Mouse (Mus musculus): ENCODE results near the gene Lin7a. TPM values are rescaled to one million over a fixed set of nuclear protein-coding genes. Genes with fewer than 3 reads are reported as not detected.
"Not testable (repeated sequence)": the region's sequence is repeated elsewhere in the genome, so short reads cannot be mapped to it uniquely, and the experiment has no call there.

Lin7a gene
- polyA plus RNA-seq, 1 experiment from 2014 or later = 1.2 TPM

- 56% methylated on average over 2 of the region's 2 CpGs for WGBS
- no peak for ATAC-seq (ENCODE audit: insufficient number of reproducible peaks, low FRiP score)
These were observed 33.2 kb upstream of the Lin7a start for GRCm38 (mm10) chr10:107238151-107238860.

DNA sequence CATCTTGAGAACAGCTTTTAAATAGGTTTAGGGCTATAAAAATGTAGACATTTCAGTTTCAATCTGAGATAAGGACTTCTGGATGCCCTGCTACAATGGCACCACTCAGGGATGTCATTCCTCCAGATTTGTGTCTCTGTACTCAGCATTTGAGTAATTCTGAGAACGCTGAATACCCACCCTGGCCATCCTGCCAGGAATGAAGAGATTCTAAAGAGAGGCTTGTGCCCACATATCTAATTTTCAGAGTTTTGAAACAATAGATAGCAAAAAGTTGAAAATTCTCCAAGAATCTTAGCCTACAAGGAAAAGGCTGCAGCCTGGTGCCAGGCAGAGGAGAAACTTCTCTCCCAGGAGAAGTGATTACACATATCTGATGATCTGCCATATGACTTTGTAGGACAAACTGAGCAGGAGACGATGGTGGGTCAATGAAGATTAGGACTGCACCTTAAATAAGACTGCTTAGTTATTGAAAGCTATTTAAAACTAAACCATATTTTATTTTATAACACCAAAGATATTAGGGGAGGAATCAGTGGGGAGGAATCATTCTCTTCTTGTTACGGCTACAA is 32.5 kb upstream of the Lin7a start:
- Histone ChIP-seq H3K4me2 (no peak overlapping the region), H3K9ac (no peak overlapping the region), H3K36me3 (no peaks in the 10 kb centered on the region), H3K9me3 (replicated peaks) (no peaks in the 10 kb centered on the region), H3K27me3 (replicated peaks) (no peaks in the 10 kb centered on the region), H3K27ac (ENCODE audit: poor library complexity, severe bottlenecking) (no peak overlapping the region), H3K4me1 (replicated peaks) (no peaks in the 10 kb centered on the region), H3K4me3 (no peak overlapping the region)
- 67% methylated on average over 3 of the region's 3 CpGs for WGBS
- no peak for ATAC-seq (ENCODE audit: insufficient number of reproducible peaks, low FRiP score)

More at GRCm38 (mm10) chr10:107238151-107238860, 33.2 kb upstream of the Lin7a start:
- no peaks in the 10 kb centered on the region for H3K27me3 ChIP-seq (replicated peaks)
- no peaks in the 10 kb centered on the region for H3K9me3 ChIP-seq (replicated peaks)
- no peak overlapping the region for H3K4me2 ChIP-seq
- no peak overlapping the region for H3K9ac ChIP-seq
- H3K36me3 ChIP-seq = no peaks in the 10 kb centered on the region
- H3K27ac ChIP-seq (ENCODE audit: poor library complexity, severe bottlenecking) = no peak overlapping the region
- H3K4me1 ChIP-seq (replicated peaks) = no peaks in the 10 kb centered on the region
- H3K4me3 ChIP-seq = no peak overlapping the region

- no peaks in the 10 kb centered on the region for H3K27me3 ChIP-seq (replicated peaks)
- no peaks in the 10 kb centered on the region for H3K4me1 ChIP-seq (replicated peaks)
- no peak overlapping the region for H3K4me2 ChIP-seq
- H3K9ac ChIP-seq = no peak overlapping the region
- WGBS = 59% methylated on average over 2 of the region's 2 CpGs
- no peak for ATAC-seq (ENCODE audit: insufficient number of reproducible peaks, low FRiP score)
- H3K36me3 ChIP-seq = no peaks in the 10 kb centered on the region
- no peaks in the 10 kb centered on the region for H3K9me3 ChIP-seq (replicated peaks)
- H3K27ac ChIP-seq (ENCODE audit: poor library complexity, severe bottlenecking) = no peak overlapping the region
- no peak overlapping the region for H3K4me3 ChIP-seq
These were observed 31.7 kb upstream of the Lin7a start for GRCm38 (mm10) chr10:107239651-107240330.

DNA sequence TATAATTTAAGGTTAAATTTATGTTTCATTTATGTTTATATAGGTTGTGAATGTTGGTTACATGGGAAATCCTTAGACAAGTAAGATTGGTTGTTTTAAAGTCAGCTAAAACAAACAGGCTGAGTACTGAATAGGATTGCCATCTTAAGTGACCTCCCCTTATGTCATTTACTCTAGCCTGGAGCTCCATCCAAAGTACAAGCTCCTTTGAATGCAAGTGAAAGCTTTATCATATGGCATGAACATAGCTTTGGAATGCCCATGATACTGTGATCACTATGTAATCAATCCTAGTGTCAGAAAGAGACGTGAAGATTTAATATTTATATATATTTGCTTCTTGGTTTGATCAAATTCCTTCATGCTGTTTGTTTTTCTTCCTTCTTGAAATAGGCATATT is 31.0 kb upstream of the Lin7a start:
- no peaks in the 10 kb centered on the region for H3K4me1 ChIP-seq (replicated peaks)
- no peak overlapping the region for H3K4me2 ChIP-seq
- H3K27ac ChIP-seq (ENCODE audit: poor library complexity, severe bottlenecking) = no peak overlapping the region
- no peak for ATAC-seq (ENCODE audit: insufficient number of reproducible peaks, low FRiP score)
- H3K27me3 ChIP-seq (replicated peaks) = no peaks in the 10 kb centered on the region
- H3K36me3 ChIP-seq = no peaks in the 10 kb centered on the region
- H3K9ac ChIP-seq = no peak overlapping the region
- H3K9me3 ChIP-seq (replicated peaks) = no peaks in the 10 kb centered on the region
- 79% methylated on average over 1 of the region's 1 CpGs for WGBS
- H3K4me3 ChIP-seq = no peak overlapping the region

GRCm38 (mm10) chr10:107240986-107241385 is 30.5 kb upstream of the Lin7a start:
- Histone ChIP-seq H3K9me3 (replicated peaks) (no peaks in the 10 kb centered on the region), H3K27ac (ENCODE audit: poor library complexity, severe bottlenecking) (no peak overlapping the region), H3K4me2 (no peak overlapping the region), H3K4me3 (no peak overlapping the region), H3K9ac (no peak overlapping the region), H3K4me1 (replicated peaks) (no peaks in the 10 kb centered on the region), H3K36me3 (no peaks in the 10 kb centered on the region), H3K27me3 (replicated peaks) (no peaks in the 10 kb centered on the region)
- no peak for ATAC-seq (ENCODE audit: insufficient number of reproducible peaks, low FRiP score)
- WGBS = 83% methylated on average over 3 of the region's 3 CpGs

DNA sequence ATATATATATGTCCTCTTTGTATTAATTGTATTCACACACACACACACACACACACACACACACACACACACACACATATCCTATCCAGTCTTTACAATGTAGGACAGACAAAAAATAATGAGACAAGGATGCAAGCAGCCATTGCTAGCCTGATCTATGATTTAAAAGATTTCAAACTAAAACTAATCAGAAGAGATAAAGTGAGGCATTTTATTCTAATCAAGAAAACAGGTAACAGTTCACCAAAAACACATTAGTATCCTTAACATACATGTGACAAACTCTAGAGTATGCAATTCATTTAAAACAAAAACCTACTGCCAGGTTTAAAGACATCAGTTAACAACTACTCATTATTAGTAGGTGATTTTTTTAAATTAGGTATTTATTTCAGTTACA is 30.1 kb upstream of the Lin7a start:
- H3K36me3 ChIP-seq = no peaks in the 10 kb centered on the region
- no peaks in the 10 kb centered on the region for H3K27me3 ChIP-seq (replicated peaks)

GRCm38 (mm10) chr10:107241999-107242398 is 29.5 kb upstream of the Lin7a start:
- ATAC-seq (ENCODE audit: insufficient number of reproducible peaks, low FRiP score); H3K4me1 ChIP-seq (replicated peaks); H3K4me2 ChIP-seq; H3K36me3 ChIP-seq; H3K9ac ChIP-seq; H3K27me3 ChIP-seq (replicated peaks); H3K27ac ChIP-seq (ENCODE audit: poor library complexity, severe bottlenecking); H3K4me3 ChIP-seq; H3K9me3 ChIP-seq (replicated peaks): not testable (repeated sequence)
- WGBS = 73% methylated on average over 1 of the region's 1 CpGs

More for the DNA sequence above, 30.1 kb upstream of the Lin7a start:
- Histone ChIP-seq H3K4me1 (replicated peaks) (no peaks in the 10 kb centered on the region), H3K4me2 (no peak overlapping the region), H3K9me3 (replicated peaks) (no peaks in the 10 kb centered on the region), H3K27ac (ENCODE audit: poor library complexity, severe bottlenecking) (no peak overlapping the region), H3K9ac (no peak overlapping the region), H3K4me3 (no peak overlapping the region)
- ATAC-seq (ENCODE audit: insufficient number of reproducible peaks, low FRiP score) = no peak

DNA sequence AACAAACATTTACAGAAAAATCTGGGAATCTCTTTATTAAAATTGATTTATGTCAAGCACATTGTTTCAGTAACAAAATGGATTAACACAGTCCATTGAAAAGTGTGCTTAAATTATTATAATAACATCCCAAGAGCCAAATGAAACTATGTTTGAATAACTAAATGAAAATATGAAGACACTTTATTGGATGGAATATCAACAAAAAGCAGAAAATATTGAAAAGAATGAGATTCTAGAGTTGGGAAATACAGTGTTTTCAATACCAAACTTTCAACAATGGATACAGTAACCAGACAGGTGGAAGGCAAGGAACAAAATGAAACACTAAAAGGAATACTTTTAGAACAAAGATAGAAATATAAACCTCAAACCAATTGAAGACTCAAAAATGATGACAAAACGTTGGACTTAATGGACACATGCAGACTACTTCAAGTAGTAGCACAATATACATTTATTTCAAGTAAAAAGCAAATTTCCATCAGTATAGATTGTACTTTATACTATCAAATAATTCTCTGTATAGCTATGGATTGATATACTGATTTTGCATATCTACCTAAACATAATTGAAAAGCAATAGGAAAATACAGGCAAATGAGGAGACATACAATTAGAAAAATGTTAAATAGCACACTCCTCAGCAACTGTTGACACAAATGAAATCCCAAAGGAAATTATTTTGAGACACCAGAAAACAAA is 28.6 kb upstream of the Lin7a start:
- Histone ChIP-seq H3K36me3 (no peaks in the 10 kb centered on the region), H3K4me2 (no peak overlapping the region), H3K4me1 (replicated peaks) (no peaks in the 10 kb centered on the region), H3K27me3 (replicated peaks) (no peaks in the 10 kb centered on the region), H3K9ac (no peak overlapping the region), H3K4me3 (no peak overlapping the region), H3K27ac (ENCODE audit: poor library complexity, severe bottlenecking) (no peak overlapping the region), H3K9me3 (replicated peaks) (no peaks in the 10 kb centered on the region)
- WGBS = 63% methylated on average over 1 of the region's 1 CpGs
- no peak for ATAC-seq (ENCODE audit: insufficient number of reproducible peaks, low FRiP score)

DNA sequence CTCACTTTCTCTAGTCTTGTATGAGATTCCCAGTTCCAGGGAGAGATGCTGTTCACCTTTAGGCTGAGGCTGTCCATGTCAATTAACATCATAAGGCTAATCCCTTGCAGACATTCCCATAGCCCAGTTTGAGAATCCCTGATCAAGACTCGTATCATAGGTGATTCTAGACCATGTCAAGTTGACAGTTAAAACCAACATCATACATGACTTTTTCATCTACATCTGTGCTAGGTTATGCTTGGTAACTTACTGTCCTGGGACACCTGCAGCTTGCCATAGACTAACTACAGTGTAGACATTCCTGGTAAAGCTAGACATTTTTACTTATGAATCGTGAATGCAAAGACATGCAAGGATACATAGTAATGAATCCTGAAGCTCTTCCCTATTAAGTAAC is 27.3 kb upstream of the Lin7a start:
- Histone ChIP-seq H3K27ac (ENCODE audit: poor library complexity, severe bottlenecking) (no peak overlapping the region), H3K4me2 (no peak overlapping the region), H3K27me3 (replicated peaks) (no peaks in the 10 kb centered on the region), H3K9me3 (replicated peaks) (no peaks in the 10 kb centered on the region), H3K4me3 (no peak overlapping the region), H3K9ac (no peak overlapping the region), H3K4me1 (replicated peaks) (no peaks in the 10 kb centered on the region), H3K36me3 (no peaks in the 10 kb centered on the region)
- 74% methylated on average over 2 of the region's 2 CpGs for WGBS
- no peak for ATAC-seq (ENCODE audit: insufficient number of reproducible peaks, low FRiP score)

DNA sequence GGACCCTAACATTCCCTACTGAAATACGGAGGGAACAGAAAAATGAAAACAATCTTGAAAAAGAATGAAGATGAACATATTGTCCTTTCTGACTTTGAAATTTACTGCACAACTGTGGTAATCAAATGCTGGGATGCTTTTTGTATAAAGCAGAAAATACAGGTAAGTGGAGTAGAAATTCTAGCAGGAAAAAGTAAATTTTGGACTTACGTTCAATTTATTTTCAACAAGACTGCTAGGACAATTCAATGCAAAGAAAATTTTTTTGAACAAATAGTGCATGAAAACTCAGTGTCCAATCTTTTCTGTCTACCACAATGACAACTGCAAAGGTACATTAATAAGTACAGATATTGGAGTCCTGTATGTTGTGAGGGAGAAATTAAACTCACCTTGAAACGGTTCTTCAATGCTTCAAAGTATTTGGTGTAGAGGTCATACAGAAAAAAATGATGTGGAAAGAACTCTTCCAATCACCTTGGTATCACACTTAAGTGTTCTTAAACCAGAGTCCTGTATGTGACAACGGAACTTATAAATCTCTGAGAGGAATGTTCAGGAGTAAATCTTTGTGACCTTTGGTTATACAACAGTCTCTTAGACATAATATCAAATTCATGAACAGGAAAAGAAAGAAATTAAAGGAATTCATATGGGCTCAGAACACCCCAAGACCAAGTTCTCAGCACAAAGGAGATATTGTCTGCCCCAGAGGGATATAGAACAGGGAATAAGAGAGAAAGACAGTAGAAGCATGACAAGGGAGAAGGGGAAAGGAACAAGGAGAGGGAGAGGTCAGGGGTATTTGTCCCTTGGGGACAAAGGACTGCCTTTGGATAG is 26.6 kb upstream of the Lin7a start:
- no peaks in the 10 kb centered on the region for H3K9me3 ChIP-seq (replicated peaks)
- no peak for ATAC-seq (ENCODE audit: insufficient number of reproducible peaks, low FRiP score)

DNA sequence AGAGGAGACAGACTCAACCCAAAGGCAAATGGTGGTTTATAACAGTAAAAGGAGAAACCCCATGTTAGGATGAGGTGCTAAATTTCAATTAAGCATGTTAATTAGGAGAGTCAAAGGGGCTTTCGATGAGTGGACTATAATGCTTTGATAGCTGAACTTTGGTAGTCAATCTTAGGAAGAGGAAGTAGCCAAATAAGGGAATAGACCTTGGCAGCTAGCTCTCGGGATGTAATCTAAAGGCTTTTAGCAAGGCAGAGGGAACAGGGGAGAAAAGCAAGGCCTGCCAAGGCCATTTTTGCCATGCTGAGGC is 26.0 kb upstream of the Lin7a start:
- ATAC-seq (ENCODE audit: insufficient number of reproducible peaks, low FRiP score) = no peak
- no peak overlapping the region for H3K4me2 ChIP-seq
- no peak overlapping the region for H3K4me3 ChIP-seq
- H3K9me3 ChIP-seq (replicated peaks) = no peaks in the 10 kb centered on the region
- no peak overlapping the region for H3K27ac ChIP-seq (ENCODE audit: poor library complexity, severe bottlenecking)
- no peaks in the 10 kb centered on the region for H3K4me1 ChIP-seq (replicated peaks)
- WGBS = 49% methylated on average over 2 of the region's 2 CpGs
- no peaks in the 10 kb centered on the region for H3K36me3 ChIP-seq
- no peaks in the 10 kb centered on the region for H3K27me3 ChIP-seq (replicated peaks)
- no peak overlapping the region for H3K9ac ChIP-seq

More for the DNA sequence above, 26.6 kb upstream of the Lin7a start:
- Histone ChIP-seq H3K36me3 (no peaks in the 10 kb centered on the region), H3K9ac (no peak overlapping the region), H3K4me3 (no peak overlapping the region), H3K27me3 (replicated peaks) (no peaks in the 10 kb centered on the region), H3K4me2 (no peak overlapping the region), H3K27ac (ENCODE audit: poor library complexity, severe bottlenecking) (no peak overlapping the region), H3K4me1 (replicated peaks) (no peaks in the 10 kb centered on the region)
- 78% methylated on average over 4 of the region's 4 CpGs for WGBS

Data from heart, embryonic 12.5 days (tissue).